Mouse (Mus musculus): Measurements from ENCODE around the gene Qpct.

Gene Qpct

DNA sequence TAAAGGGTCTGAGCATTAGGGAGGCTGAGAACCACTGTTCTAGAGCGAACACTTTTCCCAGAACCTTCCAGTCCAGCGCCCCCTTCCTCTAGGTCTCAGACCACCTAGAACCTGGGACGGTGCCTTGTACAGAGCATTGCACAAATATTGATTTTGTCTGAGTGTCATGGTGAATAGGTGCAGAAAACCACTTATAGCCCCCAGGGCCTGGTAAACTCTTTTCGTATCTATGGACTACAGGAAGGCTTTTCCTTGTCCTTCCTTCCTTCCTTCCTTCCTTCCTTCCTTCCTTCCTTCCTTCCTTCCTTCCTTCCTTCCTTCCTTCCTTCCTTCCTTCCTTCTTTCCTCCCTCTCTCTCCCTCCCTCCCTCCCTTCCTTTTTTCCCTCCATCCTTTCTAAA, at the start of gene Qpct:
Gene Qpct (plus strand): TSS at position 301 of the 400 bp plus-strand sequence.
- in situ Hi-C loops (cut with MboI, MseI), result no loop called here

DNA sequence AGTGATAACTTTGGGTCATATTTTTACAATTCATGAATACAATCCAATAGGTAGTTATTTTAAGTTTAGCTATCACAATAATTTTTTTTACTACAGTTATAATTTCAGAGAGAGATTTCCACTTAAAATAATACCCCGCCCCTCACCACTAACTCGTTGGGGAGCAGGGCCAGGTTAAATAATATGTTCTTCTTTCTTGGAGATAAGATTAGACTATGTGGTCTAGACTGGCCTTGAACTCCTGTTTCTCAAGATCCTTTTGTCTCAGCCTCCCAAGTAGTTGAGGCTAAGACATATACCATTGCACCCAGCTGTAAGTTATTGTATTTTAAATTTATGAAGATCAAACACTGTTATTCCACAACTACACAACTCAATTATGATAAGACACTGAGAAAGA, 38.1 kb upstream of the Qpct start:
- in situ Hi-C loops (cut with MboI, MseI), result loop anchor here (10.0 kb wide), 1 partner anchor 1711 kb away; the partner anchor contains the start of gene Map4k3

DNA sequence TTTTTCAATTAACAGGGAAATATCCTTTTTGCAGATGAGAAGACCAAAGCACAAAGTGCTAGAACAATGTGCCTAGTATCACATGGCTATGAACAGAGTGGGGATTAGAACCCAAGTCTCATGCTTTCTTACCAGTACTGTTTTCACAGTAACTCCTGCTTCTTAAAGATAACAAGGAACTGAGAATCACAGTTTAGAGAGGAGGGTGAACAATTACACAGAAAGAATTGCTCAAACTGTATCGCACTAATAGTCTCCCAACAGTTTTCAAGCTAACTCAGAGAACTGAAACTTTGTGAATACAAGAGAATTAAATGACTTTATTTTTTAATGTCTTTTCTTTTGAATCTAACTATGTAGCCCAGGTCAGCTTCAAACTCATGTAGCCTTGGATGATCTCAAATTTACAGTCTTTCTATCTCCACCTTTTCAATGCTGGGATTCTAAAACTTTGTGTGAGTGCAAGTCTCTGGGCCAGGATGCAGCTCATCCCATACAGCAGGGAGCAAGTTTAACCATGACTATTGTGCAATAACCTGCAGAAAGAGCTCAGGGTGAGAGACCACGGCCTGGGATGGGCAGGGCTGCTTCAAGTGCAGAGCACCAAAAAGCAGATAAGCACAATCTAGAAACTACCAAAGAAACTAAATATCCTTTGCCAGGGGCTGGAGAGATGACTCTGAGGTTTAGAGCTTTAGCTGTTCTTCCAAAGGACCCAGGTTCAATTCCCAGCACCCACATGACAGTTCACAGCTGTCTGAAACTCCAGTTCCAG, 36.6 kb upstream of the Qpct start:
- in situ Hi-C loops (cut with MboI, MseI), result loop anchor here (10.0 kb wide), 1 partner anchor 1710 kb away; the partner anchor contains the start of gene Map4k3

DNA sequence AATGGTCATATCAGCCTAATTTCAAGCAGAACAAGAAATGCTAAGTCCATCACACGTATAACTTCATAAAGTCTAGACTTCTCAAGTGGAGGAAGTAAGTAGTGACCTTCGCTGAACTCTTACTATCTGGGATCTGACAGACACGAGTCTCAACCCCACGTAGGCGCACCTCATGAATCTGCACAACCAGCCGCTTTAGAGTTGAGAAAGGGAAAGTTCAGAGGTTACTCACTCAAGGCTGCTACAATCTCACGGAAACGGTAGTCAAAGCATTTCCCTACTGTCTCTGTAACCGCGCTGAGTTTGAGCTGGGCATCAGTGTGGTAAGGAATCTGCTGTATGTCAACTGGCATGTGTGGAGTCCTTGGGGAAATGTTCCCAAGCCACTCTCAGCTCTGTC, 35.9 kb upstream of the Qpct start:
- in situ Hi-C loops (cut with MboI, MseI), result loop anchor here (10.0 kb wide), 1 partner anchor 1709 kb away; the partner anchor contains the start of gene Map4k3

DNA sequence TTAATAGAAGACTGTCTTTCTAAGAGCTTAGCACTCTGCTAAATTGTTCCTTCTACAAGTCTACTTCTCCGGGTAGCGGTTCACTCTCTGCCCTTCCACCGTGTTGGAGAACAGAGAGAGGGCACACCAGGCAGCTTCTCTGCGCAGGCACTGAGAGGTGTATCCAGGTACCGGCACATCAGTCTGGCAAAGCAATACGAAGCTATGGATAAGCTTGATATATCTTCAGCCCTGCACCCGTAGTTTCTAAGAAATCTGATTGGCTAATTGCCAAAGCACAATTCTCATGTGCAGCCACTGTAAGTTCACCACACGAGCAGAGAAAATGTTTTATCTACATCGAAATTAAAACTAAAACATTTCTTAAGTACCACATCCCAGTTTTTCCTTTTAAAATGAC, 33.3 kb upstream of the Qpct start:
- in situ Hi-C loops (cut with MboI, MseI), result loop anchor here (10.0 kb wide), 1 partner anchor 1706 kb away; the partner anchor contains the start of gene Map4k3

DNA sequence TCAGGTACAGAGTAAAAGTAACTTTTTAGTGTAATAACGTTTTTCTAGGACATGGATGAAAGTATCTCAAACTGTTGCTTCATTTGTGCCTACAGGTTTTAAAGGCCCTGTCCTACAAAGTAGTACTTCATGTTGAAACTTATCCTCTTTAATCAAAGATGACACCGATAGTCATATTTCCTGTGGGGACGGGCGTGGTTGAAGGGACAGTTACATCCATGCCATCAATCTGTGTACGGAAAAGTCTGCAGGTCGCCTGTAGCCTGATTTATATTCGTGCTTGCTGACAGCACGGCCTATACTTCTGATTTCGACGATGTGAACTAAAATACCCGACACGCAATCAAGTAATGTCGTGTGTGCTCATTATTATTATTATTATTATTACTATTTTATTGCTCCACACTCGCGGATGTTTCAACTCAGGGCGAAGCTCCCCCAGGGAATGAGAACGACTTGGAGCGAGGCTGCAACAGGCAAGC, 31.9 kb upstream of the Qpct start:
- in situ Hi-C loops (cut with MboI, MseI), result loop anchor here (10.0 kb wide), 1 partner anchor 1705 kb away; the partner anchor contains the start of gene Map4k3

DNA sequence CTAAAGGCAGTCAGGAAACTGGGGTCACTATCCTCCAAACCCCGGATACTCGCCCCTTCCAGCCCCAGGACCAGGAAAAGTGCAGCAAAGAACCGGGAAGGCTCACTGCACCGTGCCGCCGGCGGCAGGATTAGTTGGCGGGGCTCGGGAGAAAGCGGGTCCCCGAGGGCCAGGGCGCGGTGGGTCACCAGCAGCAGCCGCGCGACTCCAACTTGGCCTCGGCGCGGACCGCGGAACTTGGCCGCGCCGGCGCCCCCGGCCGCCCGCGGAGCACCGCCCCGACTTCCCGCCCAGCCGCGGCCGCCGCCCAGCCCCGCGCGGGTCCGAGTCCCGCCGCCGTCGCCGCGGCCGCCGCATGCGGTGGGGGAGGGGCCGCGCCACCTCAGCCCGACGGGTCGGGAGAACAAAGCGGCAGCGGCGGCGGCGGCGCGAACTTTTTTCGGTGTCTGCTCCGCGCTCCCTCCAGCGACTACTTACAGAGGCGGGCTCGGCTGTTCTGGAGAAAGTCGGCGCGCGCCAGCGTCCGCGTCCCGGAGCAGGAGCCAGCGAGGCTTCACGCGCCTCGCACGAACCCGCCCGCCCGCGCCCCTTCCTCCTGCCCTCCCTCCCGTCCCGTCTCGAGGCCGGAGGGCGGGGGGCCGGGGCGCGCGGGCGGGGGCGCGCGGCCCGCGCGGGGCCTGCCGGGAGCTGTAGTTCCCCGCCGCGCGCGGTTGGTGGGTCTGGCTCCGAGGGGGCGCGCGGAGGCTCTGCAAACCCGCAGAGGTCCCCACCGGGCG, 31.3 kb upstream of the Qpct start, which contains the start of gene Prkd3:
Gene Prkd3 (minus strand): TSS at position 609 of the 776 bp plus-strand sequence.
- in situ Hi-C loops (cut with MboI, MseI), result no loop called here

DNA sequence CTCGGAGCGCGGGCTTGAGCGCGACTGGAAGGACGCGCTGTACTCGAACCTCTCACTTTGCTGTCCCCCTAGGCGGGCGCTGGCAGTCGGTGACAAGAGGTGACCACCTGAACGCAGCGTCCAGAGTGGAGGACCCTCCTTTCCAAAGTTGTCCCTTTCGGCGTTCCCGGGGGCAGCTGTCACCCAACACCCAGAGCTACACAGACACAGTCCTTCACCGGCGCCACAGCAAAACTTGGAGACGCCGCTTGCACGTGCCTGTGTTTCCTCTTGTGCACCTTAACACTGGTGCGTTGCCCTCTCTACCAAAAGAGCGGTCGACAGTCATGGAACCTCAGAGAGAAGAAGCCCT, 30.7 kb upstream of the Qpct start:
- in situ Hi-C loops (cut with MboI, MseI), result no loop called here

DNA sequence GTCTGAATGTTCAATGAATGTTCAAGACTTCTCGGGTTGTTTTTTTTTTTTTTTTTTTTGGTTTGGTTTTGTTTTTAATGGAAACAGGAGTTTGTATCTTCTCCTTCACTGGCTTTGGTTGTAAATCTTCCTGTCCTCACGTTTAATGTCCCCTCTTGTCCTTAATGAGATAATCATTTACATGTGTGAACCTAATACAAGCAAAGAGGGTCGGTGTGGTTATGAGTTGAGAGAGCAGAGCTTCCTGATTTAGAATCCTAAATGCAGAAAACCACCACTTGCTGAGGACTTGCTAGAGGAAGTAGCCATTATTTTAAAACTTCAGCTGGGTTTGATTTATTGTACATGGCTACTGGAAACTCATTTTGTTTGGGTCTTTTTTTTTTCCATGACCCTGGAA, 29.0 kb upstream of the Qpct start:
- in situ Hi-C loops (cut with MboI, MseI), result no loop called here

DNA sequence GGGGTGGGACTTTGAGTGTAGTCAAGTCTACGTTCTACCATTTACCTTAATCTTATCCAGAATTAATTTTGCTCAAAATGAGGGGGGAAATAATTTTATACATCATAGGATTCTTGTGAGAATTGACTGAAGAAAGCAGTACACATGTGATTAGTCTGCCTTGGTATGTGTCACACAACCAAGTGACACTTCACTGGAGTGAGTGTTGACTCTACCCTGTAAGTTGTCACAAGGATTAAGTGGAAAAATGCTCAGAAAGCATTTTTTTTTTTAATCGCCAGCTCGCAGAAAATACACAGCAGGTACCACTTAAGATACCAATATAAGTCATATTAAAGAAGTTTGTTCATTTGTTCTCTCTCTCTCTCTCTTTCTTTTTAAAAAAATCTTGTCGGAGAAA, 27.2 kb upstream of the Qpct start:
- in situ Hi-C loops (cut with MboI, MseI), result no loop called here

DNA sequence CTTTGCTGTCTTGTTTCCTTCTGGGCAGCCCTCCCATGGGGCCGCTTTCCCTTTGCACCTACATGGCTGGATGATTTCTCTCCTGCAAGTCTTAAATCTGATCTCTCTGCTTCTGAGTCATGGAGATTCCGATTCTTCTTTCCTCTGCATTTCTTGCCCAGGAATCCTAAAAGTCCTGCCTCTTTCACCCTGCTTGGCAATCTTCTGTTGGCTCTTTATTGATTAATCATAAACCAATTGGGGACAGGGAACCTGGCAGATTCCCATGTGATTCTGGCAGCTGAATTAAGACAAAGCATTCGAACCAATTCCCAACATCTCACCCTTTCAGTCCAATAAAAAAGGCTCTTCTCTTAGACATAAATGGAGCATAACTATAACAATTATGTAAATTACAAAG, 22.5 kb upstream of the Qpct start:
- in situ Hi-C loops (cut with MboI, MseI), result no loop called here

DNA sequence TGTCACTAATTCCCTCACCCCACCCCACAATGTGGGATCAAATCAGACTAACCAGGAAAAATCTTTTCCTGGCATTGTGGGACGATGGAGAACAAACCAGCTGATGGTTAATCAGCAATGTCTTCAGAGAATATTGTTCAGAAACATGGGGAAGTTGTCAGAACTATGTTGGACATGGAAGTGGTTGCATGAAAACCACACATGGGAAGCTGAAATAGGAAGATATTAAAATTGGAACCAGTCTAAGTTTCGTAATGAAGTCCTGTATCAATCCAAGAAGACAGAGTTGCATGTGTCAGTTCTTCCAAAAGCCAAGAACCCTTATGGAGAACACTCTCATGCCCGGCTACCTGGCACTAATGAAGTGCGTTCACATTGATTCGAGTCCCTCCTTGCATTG, 20.1 kb upstream of the Qpct start:
- in situ Hi-C loops (cut with MboI, MseI), result no loop called here

DNA sequence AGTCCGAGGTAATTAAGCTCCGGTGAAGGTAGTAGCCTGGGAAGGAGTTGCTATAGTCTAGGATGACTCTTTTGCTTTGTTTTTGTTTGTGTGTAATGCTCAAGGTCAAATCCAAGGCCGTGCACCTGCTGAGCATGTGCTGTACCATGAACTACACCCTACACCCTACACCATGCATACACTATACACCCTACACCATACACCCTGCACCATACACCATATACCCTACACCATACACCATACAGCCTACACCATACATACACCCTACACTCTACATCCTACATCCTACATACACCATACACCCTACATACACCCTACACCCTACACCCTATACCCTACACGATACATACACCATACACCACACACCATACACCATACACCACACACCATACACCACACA, 18.9 kb upstream of the Qpct start:
- in situ Hi-C loops (cut with MboI, MseI), result no loop called here

DNA sequence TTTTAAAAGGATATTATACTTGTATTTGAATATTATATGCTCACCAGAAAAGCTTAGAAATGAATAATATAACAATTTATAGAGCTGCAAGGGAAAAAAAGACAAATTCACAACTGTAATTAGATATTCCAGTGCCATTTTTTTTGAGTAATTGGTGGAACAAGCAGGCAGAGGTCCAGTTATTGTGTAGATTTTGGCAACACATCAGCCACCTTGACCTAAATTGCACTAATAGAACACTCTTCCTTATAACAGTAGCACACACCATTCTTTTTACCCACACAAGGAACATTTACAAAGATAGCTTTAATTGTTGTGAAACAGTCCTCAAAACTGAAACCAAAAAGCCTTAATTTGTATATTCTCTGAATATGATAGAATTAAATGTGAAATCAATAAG, 12.0 kb upstream of the Qpct start:
- in situ Hi-C loops (cut with MboI, MseI), result no loop called here

DNA sequence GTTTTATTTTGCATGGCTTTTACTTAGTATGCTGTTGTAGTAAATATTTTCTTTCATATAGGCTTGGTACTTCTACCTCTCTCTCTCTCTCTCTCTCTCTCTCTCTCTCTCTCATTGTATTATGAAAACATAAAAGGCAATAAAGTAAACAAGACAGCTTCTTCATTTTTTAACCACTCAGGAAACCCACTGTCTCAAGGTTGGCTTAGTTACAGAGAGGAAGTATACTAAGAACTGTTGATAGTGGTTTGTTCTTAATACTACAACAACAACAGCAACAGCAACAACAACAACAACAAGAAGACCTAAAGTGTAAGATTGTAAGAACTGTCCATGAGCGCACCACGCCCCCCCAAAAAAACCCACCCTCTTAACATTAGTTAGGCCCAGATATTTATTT, 8.0 kb upstream of the Qpct start:
- in situ Hi-C loops (cut with MboI, MseI), result no loop called here

DNA sequence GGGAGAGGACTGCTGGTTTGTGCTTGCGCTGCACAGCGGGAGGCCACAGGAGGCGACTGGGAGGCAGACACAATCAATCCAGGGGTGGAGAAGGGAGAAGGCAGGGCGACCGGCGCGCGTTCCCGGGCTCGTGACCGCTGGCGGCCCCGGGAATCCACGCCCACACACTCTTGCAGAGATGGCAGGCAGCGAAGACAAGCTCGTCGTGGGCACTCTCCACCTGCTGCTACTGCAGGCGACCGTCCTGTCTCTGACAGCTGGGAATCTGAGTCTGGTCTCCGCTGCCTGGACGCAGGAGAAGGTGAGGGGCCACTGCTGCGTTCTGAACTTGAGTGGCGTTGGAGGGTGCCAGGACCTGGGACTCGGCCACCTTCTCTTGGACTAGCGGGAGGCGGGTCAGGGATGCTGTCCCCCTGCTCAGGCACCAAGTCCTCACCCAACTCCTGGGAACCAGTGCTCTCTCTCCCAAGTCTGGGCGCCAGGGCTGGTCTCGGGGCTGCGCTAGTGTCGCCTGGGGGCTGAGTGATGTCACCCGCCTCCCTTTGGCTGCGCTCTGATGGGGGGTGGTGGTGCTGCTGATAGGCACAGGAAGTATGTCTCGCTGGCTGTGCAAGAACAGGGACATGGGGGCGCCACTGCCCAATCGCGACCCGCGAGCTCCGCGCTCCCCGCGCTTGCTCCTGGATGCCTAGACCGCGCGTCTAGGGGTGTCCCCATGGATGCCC, 544 bp downstream of the Qpct start:
- in situ Hi-C loops (cut with MboI, MseI), result no loop called here

DNA sequence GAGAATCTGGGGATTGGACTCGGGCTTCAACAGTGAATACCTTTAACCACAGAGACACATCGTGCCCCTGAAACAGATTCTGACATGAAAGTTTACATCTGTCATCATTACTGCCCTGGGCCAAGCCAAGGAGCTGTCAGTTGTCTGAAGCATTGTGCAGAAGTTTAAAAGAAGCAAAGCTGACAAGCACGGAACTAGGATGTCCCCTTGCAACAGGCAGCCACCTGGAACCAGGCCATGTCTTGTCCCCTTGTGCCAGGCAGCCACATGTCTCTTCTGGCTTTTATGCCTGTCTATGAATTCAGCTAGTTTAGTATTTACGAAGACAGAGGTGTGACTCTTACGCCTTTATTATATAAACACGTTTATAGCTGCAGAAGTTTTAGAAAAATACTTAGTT, 6.6 kb downstream of the Qpct start:
- in situ Hi-C loops (cut with MboI, MseI), result no loop called here

DNA sequence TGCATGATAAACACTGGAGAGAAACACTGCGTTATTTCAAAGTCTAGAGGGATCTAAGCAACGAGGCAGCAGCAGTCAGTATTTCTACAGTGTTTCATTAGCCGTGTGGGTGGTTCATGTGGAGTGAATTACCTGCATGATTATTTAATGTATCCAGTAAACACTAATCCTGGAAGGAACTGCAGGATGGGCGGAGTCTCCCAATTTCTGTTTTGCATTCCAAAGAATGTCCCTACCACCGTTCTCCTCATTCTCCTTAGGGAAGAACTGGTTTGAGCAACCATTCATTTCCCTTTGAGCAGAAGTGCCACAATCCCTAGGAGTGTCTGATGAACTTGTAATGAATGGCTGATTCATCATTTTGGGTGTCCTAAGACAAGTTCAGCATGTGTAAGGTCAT, 8.5 kb downstream of the Qpct start:
- in situ Hi-C loops (cut with MboI, MseI), result no loop called here

DNA sequence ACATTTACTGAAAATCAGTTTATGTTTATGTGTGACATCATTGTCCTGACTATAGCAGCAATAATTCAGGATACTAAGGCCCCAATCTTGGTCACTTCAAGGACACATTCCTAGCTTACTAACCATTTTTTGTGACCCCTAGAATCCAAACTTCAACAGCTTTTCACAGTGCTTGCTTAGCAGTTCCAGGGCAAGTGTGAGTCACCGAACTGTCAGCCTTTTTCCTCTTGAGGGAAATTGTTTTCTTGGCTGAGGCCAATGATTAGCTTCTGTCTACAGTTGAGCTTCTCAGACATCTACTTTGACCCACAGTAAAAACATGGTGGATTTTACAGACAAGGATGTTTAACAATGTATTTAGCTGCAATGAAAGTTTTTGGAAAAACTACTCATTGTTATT, 12.5 kb downstream of the Qpct start:
- in situ Hi-C loops (cut with MboI, MseI), result no loop called here

DNA sequence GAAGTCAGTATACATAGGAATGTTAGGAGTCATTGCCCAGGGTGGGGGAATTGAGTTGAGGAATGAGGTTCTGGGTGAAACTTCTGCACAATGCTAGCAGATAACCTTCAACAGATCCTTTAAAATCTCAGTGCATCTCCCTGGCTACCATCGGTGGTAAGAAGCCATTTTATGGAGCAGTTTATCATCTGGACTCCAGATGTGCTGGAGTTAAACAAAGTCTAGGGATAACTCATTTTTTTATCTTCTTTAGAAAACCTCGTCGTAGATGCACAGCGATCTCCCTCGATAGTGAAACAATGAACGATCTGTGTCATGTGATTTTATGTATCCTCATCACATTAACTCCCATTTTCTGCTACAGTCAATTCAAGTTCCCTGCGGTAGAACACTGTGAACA, 16.9 kb downstream of the Qpct start:
- in situ Hi-C loops (cut with MboI, MseI), result no loop called here

DNA sequence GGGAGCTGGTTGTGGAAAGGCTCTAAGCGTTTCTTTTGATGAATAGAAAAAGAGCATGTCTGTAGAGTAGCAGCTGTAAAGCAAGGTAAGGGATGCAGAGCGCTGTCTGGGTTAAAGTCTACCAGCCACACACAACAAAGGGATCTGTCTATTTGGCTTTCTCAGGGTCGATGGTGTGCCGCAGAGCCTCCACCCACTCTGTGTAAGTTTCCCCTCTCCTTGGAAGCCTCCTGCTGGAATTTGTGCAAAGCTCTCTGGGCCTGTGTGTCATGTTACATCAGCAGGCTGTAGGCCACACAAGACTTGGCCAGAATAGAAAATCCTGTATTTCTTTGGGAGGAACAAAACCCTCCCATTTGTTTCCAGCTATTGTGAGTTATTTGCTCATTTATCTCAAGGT, 17.3 kb downstream of the Qpct start:
- in situ Hi-C loops (cut with MboI, MseI), result no loop called here

Measured in T-helper 2 cell (primary cell).